Mouse (Mus musculus): ENCODE data around the gene Fam193b.

The Fam193b gene

DNA sequence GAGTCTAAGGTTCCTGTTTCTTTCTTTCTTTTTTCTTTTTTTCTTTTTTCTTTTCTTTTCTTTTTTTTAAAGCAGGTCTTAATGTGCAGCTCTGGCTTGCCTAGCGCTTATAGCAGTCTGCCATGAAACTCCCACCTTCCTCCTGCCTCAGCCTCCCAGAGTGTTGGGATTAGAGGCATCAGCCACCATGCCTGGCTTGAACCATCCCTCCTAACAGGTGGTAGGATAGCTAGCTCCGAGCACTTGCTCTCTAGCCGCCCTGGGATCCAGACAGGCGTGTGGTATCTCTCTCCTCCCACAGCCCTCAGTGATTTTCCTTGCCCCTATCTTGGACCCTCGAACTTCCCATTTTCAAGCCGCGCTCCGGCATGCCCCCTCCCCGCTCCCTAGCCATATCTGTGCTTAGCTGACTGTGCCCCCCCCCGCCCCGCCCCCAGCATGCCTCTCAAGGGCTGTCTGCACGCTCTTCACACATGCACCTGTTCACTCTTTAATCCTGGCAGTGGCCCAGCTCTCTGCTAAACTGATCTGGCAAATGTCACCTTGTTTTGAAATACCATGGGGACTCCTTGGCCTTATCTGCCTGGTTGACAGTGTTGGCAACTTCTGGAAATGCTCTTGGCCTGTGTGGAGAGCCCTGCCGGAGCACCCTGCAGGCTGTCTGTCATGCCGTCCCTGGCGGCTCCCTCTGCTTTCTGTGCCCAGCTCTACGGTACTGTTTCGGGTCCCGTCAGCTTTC, 75.9 kb downstream of the Fam193b start:
- no peak for DNase-seq

DNA sequence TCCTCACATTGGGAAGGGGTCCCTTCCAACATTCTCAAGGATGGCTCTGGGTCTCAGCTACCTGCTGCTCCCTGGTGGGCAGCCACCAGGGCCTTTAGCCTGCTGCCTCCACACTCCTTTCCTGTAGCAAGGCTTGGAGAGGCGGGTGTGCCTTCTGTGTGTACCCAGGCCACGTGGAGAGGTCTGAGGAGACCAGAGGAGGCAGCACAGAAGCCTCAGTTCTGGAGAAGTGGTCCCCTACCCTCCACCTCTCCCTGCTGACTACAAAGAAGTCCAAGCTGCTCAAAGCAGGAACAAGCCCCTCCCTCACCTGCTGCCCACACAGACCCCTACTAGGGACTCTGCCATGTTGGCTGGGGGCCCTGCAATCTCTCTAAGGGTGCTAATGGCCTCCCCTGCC, 76.7 kb downstream of the Fam193b start:
- DNase-seq: no peak
